Mouse (Mus musculus): ENCODE results near the gene Tle6.

Tle6 gene

DNA sequence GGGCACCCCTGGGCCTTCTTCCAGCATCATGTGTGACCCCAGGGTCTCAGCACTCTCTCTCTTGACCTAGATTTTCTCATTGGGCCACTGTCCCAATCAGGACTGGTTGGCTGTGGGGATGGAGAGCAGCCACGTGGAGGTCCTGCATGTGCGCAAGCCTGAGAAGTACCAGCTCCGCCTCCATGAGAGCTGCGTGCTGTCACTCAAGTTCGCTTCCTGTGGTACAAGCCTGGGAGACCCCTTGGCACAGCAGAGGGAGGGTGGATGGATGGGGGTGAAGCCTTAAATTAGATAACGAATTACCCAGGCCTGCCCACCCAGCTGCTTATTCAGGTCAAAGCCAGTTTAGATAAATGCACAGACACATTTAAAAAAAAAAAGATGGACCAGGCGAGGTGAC is 12.1 kb downstream of the Tle6 start:
- no peak for DNase-seq

DNA sequence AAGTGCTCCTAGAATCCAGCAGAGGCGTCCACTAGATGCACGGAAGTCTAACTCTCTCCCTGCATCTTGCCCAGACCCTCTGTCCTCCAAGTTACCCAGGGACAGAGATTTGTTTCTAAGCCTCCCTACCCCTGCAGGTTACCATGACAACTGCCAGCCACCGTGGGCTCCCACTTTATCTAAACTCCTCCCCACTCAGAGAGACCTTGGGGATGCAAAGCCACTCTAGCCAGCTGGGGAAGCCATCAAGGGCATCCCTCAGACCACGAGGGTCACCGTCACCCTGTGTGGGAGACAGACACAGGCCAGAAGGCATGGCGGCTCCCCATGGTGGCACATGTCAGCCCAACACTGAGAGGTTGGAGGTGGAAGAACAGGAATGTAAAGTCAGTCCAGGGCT is 17.5 kb downstream of the Tle6 start:
- DNase-seq: no peak

DNA sequence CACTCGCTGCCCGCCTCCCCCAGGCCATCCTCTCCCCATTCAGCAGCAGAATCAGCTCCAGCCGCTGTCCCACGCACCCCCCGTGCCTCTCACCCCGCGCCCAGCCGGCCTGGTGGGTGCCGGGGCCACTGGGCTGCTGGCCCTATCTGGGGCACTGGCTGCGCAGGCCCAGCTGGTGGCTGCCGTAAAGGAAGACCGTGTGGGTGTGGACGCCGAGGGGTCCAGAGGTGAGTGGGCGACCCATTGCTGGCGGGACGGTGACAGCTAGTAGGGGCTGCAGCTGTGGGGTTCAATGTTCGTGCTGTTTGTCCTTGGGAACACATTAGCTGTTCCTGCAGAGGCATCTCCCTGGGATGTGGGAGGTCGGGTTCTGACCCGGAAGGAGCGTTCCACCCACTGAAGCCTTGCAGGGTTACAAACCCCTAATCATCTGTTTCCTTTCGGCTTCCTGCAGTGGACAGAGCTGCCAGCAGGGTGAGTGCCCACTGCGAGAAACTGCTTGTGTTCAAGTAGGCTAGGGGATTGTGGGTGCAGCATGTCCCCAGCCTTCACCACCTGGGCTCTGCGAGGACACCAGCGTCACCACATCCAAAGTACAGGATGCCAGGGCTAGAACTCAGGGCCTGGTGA is 20.3 kb downstream of the Tle6 start:
- DNase-seq: no peak

DNA sequence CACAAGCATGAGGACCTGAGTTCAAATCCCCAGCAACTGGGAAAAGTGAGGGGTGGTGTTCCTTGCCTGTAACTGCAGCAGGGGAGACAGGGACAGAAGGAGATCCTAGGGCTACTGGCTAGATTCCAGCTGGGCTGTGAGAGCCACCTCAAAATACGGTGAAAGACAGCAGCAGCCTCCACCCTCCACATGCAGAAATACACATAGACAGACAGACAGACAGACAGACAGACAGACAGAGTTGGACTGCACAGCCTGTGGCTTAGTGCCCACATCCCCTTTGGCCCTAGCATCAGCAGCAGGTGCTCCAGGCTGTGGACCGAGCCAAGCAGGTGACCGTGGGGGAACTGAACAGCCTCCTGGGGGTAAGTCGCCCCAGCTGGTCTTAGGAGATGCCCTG is 20.9 kb downstream of the Tle6 start:
- peak in 1 of 2 experiments; percentile 58 for DNase-seq

DNA sequence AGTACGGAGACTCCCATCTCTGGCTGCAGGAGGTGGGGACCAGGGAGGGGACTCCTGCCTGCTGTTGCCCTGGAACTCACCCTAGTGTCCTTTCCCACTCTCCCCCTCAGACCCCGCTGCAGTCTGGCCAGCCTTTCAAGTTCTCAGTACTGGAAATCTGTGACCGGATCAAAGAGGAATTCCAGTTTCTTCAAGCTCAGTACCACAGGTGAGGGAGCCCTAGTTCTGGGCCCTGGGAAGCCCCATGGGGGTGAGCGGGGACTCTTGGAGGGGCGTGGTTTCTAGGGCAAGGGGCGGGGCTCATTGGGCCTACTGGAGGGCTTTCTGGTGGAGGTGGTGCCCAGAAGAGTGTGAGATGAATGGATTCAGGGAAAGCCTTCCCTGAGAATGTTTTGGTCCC is 25.2 kb downstream of the Tle6 start:
- peak; percentile 65 to 69 for DNase-seq

DNA sequence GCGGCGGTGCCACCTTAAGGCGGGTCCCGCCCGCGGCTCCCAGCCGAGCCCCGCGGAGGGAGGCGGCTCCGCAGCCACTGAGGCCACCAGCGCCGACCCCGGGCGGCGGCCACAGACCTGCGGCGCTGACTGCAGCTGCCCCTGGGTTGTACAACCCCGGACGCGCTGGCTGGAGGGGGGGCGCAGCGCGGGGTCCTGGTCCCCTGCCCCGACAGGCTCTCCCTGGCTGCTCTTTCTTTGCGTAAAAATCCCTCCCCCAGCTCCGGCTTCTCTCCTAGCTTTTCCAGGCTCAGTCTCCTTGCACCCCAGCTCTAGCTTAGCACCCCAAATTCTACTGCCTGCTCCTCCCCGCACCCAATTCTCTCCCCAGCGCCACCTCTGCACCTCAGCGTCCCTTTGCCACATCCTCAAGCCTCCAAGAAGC is 25.7 kb downstream of the Tle6 start:
- peak; percentile 69 to 80 for DNase-seq

DNA sequence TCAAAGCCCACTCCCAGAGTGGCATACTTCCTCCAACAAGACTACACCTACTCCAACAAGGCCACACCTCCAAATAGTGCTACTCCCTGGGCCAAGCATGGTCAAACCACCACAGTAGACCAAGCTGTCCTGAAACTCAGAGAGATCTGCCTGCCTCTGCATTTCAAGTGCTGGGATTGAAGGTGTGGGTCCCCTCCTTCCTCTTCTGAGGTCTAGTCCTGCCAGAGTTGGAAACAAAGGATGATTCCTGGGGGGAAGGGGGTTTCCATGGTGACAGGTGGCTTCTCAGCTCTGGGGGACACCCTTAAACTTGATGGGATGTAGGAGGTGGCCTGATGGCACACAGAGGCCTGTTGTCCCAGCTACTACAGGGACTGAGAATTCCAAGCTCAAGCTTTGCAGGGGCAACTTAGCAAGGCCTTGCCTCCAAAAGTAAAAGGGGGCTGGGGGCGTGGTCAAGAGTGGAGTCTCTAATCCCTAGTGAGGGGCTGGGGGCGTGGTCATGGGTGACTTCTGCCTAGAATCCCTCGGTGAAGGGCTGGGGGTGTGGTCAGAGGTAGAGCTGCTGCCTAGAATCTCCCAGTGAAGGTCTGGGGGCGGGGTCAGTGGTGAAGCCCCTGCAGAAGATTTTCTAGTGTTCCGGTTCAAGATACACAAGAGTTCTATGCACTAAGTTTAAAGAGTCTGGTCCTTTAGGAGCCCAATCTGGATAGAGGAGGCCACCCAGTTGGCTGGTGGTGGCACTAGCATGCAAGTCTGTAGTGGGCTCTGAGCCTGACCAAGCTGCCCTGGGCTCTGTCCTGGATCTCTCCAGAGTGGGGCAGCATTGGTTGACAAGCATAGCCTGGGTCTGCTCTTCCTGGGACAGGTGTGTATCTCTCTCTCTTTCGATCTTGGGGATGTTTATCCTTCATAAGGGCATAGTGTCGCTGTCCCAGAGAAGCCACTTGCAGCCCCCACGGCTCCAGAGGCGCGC is 26.5 kb downstream of the Tle6 start, which contains the start of gene Tle2:
Gene Tle2 (plus strand): TSS at position 481 of the 976 bp plus-strand sequence.
- peak; percentile 54 to 60 for DNase-seq

DNA sequence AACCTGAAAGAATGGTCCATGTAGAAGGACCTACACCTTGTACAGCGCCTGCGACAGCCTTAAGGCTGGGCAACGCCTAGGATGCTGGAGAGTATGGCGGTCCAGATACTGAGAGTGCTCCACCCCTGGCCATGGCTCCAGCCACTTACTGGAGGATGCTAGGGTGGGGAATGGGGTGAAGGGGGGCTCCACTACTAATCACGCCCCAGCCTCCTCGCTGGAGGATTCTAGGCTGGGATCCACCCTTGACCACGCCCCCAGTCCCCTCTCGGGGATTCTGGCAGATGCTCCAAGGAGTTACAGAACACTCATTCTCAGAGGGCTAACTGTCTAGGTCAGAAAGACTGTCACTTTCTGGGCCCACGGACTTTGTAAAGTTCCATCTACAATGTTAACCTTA is 27.9 kb downstream of the Tle6 start:
- no peak for DNase-seq

DNA sequence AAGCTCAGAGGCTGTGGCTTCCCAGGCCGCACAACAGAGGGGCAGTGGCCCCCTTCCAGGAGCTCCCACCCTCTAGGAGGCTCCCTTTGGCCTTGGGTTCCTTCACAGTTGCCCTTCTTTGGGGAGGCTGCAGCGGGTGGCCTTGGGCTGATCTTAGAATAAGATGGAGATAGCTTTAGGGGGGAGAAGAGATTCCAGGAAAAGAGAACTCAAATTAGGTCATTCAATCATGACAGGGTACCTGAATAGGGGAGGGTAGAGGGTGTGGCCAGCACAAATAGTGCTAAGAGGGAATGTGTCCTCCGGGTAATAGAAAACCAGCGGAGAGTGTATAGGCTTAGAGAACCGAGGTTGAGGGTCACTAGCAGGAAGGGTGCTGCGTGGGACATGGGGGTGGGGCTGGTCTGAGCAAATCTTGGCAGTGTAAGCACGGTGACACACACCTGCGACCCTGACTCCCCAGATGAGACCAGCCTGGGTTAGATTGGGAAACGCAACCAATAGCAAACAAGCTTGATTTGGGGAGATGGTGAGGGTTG is 28.7 kb downstream of the Tle6 start:
- DNase-seq: peak; percentile 40 to 58

DNA sequence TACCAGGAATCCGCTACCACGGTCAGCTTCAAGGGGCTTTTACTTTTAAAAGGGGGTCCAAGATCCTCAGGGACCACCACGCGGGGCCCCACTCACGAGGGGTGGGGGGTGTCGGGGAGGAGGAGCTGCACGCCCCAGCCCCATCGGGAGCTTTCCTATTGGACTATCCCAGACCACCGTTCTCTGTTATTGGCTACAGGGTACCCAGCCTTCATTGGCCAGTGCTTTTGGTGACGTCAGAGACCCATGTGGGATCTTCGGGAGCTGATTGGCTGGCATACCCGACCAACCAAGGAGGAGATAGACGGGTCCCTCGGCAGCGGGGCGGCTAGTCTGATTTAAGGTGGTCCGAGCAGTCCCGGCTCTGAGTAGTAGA is 29.4 kb downstream of the Tle6 start:
- peak; percentile 97 to 100 for DNase-seq

DNA sequence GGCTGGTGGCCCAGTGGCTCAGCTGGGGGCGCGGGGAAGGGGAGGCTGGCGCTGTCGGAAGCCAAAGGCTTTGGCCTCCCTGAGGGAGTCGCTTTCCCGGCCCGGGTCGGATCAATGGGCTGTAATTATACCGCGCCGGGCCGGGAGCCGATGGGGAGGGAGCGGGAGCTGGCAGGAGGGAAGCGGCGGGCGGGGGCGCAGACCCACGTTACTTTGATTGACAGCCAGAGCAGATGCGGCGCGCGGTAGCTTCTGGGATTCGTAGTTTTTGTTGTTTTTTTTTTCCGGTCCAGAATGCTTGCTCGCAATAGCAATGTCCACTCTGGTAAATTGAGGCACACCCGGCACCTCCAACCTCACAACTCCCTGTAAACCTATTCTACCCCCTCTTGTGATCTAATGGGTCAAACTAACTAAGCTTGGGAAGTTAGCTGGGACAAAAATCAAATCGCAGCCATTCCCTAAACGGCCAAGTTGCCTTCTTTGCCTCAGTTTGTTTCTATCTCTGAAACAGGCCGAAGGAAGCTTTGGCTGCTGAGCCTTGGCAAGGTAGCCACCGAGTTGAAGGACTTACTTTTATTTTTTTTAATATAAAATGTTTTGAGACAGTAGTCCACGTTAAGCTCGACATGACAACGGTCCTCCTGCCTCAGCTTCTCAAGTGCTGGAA is 29.9 kb downstream of the Tle6 start:
- DNase-seq: peak; percentile 96 to 97

DNA sequence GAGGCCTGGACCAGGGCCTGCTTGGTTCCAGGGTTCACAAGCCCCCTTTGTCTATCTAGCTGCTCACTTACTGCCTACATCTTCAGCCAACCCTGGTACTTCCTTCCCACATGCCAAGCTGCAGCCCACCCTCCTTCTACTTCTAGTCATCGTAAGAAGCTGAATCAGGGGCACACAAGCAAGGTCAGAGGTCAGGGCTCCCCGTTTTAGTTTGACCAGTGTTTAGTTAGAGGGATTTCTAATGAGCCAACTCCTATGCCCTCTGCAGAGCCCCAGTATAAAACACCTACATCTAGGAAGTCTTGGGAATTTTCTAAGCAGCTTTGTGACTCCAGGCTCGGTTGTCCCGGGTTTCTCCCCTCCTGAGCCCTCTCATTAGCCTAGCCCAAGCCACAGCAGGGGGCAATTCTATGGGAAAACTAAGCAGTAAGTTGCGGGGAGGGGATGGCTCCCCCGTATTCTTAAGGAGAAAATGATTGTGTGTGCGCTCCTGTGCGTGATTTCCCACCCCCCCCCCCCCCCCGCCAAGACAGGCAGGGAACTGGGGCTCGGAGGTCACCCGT is 30.6 kb downstream of the Tle6 start:
- no peak for DNase-seq

DNA sequence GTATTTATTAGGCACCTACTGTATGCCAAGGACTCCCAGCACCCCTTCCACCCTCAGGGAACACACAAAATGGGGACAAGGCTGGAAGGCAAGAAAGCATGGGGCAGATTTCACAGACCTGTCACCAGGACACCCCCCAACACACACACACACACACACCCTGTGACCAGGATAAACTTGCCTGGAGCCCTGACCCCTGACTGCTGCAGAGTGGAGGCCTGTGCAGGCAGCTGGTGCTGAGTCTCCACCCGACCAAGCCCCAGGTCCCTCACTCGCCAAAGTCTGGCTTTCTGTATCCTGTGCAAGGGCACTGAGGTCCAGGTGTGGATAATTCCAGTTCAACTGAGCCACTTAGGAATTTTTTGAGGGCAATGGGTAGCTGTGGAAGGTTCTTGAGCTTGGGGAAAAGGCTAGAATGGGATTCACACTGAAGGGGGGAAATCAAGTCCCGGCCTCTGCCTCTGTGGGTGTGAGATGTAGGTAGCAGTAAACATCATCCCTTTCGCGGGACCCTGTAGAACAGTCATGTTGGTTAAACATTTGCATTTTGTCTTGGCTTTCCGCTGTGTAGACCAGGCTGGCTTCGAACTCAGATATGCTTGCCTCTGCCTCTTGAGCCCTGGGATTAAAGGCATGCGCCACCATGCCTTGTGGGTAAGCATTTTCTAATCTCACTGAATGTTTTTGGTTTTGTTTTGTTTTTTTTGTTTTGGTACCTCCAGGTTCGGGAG is 31.2 kb downstream of the Tle6 start:
- no peak for DNase-seq

DNA sequence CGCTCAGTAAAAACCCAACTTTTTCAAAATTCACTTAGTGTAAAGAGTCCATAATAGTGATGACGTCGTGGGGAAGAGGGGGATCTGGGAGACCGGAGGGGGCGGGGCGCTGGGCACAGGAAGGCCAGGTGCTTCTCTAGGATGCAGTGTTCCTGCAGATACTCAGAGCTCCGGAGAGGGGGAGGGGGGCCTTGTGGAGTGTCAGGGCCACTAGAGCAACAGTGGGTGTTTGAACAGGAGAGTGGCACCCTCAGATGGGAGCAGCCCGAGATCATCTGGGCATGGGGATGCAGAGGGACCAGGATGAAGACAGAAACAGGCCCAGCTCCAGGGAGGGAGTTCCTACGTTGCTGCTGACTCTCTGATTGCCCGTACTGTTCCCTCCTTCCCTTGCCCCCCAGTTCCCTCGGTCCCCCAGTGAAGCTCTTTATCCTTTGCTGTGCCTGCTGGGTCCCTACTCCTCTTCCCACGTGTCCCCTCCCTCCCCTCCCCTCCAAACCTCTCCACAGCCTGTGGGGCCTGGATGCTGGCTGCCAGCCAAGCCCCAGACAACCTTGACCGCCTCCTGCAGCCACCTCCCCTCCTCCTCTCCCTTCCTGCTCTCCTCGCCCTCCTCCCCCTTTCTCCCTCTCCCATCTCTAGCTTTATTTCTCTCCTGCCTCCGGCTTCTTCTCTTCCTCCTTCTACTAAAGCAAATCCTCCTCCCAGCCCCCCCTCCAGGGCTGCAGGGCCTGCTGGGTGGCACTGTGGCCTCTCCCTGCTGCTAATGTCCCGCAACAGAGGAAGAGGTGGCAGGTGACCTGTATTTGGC is 32.3 kb downstream of the Tle6 start:
- no peak for DNase-seq

DNA sequence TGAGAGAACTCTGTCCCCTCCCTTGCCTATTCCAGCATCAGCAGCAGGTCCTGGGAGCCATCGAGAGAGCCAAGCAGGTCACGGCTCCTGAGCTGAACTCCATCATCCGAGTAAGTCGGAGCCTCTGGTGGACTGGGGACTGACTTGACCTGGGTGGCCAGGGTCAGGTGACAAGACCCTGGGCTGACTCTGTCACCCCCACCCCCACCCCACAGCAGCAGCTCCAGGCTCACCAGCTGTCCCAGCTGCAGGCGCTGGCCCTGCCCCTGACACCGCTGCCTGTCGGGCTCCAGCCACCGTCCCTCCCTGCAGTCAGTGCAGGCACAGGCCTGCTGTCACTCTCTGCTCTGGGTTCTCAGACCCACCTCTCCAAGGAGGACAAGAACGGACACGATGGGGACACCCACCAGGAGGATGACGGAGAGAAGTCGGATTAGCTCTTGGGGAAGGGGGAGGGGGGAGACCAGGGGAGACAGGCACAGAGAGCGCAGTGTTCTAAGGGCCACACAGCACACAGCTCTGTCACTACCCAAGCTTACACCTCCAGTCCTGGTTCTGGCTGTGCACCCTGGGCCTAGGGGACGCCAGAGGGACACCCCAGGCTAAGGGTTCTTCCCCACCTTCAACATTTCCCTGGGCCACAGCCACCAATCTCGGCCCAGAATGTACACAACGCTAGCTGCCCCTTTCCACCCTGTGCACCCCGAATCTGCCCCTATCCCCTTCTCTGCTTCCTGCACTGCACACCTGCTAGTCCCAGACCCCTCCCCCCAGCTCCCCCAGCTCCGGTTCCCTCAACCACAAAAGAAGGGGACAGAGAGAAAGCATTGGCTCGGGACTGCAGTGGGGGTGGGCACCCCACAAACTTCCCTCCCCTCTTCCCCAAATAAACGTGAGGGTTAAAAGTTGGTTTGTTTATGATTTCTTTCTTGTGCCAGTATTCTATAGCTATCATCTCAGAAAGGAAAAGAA is 35.3 kb downstream of the Tle6 start:
- no peak for DNase-seq

DNA sequence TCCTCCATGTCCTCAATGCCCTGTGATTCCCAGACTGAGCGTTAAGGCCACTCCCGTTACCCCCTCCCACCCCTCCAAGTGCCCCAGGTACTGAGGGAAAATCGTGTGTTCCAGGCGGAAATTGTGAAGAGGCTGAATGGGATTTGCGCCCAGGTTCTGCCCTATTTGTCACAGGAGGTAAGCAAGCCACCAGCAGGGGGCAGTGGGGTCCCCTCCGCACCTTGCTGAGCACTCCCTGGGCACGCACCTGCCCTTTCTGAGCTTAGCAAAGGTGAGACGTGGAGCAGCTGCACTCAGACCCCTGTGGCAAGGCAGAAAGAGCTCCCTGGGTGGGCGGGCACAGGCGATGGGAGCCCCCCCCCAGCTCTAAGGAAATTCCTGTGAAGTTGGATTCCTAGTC is 36.1 kb downstream of the Tle6 start:
- peak; percentile 77 to 82 for DNase-seq

DNA sequence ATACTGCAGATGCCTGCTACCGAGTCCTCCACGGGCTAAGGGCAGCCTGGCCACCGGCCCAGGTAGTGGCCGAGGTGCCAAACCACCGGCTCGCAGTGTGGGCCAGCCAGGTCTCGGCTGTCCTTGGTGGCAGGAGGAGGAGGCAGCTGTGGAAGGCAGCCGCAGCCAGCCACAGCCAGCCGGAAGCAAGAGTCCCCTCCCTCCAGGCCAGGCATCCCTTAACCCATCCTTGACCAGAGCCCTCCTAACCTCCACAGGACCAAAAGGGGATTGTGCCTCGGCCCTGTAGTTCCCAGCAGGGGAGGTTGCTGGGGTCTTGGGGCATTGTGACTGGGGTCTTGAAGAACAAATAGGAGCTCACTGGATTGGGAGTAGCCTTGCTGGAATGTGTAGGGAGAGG is 36.7 kb downstream of the Tle6 start:
- peak in 1 of 2 experiments; percentile 65 for DNase-seq

DNA sequence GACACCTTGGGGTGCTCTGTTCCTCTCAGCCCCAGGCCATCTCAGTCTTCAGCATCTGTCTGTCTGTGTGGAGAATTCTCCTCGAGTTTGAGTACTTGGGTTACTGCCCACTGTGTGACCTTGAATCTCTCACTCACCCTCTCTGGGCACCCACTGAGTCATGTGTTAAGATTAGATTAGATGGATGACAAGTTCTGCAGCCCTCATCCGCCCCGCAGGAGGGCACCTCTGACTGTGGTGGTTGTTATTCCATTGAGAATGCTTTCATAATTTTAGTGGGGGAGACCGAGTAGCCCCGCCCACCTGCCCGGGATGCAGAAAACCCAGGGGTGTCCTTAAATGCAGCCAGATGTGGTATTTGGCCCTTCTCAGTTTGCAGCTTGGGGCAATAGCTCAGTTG is 37.4 kb downstream of the Tle6 start:
- DNase-seq: no peak

DNA sequence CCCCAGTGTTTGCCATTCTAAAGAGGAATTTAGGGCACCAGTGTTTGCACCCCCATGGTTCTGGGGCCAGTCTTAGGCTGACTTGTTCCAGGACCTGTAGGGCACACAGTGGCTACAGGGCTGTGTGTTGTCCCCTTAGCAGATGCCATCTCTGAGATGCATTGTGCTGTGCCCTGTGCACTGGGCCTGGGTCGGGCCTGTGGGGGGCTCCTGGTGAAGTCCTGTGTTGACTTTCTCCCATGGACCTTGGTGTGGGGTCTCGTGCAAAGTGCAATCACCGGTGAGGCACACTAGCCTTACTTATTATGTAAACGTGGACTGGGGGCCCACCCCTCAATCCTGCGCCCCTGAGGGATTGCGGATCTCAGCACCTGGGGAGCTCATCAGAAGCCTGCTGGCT is 38.5 kb downstream of the Tle6 start:
- no peak for DNase-seq

All from cerebellum, adult 18-20 months (tissue).